Mouse (Mus musculus) urinary bladder, adult 2 months (tissue): ENCODE measurements around the gene Fra10ac1. TPM values are rescaled to one million over a fixed set of nuclear protein-coding genes. Genes with fewer than 3 reads are reported as not detected.
A peak's percentile ranks its signal among the peaks of the same experiment; 100 is the strongest.

Experiments used
- DNase-seq: peaks from one replicate; pipeline ENCODE4 v3.0.0; 2022; ENCODE audit warnings: low spot score
- polyA plus RNA-seq: library from polyadenylated mRNA; depleted of rRNA; stranded (reverse); fragments of >200 nt; gene quantifications from 2 replicates; pipeline ENCODE4 v1.2.3, GENCODE M21; 2012; rRNA removed

The Fra10ac1 gene
- 18.4 and 21.1 TPM in 2 replicates for polyA plus RNA-seq

DNA sequence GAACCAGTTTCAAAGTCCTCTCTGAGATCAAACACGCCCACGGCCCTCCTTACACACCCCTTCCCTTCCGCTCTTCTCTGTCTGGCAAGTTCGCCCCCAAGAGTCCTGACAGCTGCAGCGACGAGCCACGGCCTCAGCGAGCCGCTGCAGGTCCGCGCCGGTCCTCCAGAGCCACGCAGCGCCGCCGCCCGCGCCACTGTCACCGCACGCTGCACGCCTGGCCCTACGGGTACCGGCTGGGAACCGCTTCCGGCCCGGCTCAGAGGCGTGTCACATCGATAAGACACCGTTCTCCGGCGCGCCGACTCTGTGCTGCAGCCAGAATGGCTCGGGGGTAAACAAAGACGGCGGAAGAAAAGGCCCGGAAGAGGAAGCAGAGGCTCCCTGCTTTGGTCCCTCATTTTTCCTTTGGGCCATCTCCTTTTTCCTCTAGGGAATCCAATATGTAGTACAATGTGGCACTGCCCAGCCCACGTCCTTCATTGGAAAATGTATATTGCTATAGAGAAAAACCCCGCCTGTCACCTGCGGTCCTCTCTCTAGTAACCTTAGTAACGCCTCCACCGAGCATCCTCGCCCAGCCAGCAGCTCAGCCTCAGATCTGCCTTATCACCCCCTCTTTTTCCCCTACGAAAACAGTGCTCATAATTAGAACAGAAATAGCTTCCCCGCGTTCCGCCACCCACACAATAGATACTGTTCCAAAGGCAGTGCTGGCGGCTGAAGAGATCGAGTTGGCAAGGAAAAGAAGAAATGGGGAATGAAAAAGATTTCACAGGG is at the start of gene Fra10ac1:
Gene Fra10ac1 (minus strand): TSS at position 252 of the 780 bp plus-strand sequence.
- DNase-seq = peak; percentile 88

DNA sequence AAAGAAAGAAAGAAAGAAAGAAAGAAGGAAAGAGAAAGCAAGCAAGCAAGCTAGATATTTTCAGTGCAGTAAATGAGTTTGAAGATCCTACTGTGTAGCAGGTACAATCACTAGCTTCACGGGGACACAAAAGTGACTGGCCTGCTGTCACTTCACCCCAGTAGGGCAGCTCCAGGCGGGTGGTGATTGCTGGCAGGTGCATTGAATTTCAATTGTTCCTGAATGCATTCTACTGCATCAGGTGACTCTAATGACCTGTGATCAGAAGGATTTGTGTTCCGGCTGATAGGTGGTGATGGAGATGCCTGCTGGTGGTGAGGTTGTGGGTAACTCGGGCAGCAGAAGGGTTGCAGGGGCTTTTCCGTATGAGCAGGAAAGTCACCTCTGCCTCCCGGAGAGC is 47.1 kb upstream of the Fra10ac1 start:
- DNase-seq = no peak

DNA sequence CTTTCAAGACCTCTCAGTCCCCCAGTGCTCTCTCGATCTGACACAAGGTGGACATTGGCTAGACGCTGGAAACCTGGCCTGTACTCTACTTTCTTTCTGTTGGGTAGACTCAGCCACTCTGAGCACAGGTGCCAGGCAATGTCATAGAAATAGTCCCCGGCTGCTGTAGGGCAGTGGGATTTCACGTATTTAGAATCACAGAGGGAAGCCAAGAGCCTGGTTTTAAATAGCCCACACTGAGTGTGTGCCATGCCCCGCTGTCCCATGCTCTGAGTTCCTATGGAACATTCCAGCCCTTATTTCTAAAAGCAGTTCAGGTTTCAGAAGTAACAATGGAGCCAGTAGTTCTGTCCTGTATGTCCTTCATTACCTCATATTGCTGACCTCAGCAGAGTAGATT is 43.5 kb upstream of the Fra10ac1 start:
- DNase-seq = no peak

GRCm38 (mm10) chr19:38265767-38266166 is 41.8 kb upstream of the Fra10ac1 start:
- DNase-seq = no peak

DNA sequence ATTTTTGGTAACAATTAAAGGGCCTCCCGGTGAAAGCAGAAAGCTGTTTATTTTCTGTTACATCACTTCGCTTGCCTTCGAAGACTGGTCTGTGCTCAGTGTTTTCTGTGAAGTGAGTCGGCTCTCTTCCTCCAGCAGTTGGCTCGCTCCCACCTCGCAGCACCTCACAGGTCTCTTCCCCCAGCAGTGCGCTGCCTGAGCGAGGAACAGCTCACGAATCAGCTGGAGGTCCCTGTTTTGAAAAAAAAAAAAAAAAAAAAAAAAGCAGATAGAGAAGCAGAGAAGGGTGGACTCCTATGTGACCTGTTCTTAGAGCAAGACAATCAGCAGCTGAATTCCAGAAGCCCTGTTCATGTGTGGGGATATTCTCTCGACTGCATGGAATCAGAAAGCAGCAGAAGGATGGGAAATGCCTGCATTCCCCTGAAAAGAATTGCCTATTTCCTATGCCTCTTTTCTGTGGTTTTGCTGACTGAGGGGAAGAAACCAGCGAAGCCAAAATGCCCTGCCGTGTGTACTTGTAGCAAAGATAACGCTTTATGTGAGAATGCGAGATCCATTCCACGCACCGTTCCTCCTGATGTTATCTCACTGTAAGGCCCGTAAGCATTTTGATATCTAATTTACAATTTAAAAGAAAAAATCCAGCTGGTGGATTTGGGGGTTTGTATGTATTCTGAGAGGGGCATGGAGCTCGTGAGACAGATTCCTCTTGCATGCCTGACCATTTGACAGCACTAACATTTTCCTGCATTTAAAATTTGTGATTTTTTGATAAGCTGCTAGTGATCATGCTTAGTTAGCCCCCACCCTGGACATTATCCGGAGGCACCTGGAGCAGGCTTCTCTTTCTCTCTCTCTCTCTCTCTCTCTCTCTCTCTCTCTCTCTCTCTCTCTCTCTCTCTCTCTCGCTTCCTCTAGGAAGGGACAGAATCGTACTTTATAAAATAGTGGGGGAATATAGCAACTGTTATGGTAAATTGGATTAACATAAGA is 40.8 kb upstream of the Fra10ac1 start, which contains the start of gene Lgi1:
Gene Lgi1 (plus strand): TSS at position 32 of the 996 bp plus-strand sequence.
- DNase-seq = no peak

DNA sequence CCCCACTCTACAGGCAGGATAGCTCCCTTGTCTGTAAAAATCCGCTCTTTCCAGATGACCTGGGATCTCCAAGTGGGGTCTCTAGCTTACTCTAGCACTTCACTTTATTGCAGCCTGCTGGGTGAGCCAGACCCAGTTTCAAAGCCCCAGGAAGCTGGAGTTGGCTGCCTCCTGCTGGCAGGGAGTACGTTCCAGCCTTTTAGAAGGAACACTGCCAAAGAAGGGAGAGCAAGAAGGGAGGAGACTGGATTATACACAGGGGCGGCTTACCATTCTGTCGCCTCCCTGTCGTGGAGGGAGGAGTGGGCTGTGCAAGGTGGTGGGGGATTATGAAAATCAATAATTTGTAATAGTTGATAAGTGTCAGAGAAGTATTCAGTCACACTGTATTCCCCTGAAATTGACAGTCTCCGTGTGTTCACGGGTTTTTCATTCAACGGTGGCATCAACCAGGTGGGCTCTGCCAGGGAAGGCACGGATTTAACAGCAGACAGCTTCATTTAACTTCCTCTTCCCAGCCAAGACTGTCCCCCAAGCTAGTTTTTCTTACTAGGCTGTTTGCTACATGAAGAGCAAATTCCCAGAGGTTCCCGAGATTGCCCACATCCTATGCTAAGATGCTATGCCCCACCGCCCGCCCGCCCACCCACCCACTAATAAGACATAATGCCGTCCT is 40.0 kb upstream of the Fra10ac1 start:
- DNase-seq = no peak

DNA sequence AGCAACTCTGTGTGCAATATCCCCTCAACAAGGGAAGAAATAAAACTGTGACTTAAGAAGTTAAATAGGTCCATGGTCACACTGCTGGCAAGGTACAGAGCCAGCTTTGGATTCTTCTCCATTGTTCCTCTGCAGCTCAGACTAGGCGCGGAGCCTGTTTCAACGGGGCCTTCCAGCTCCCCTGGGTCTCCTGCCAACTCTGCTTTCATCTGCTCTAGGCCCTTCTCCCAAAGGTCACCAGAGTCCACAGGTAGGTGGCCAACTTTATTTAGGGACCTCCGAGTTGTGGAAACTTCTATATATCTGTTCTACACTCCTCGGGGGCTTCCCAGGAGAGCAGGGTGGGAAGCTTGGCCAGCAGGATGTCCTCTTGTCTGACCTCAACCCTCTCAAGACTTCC is 37.4 kb upstream of the Fra10ac1 start:
- no peak for DNase-seq

DNA sequence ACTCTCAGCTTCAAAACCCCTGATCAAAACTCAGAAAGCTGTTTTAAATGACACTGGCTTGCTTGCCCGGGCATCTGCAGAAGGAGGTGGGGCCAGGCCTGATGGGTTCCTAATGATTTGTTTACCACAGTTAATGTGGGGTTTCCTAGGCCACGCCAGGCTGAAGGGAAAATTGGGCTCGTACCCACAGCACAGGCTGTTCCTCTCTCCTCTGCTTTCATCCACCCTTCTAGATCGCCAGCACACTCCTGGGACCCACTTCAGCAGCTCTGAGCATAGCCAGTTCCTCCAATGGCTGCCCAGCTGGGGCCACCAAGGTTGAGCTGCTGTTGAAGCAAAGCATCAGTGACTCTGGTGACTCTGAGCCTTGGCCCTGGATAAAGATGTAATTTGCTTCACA is 36.4 kb upstream of the Fra10ac1 start:
- no peak for DNase-seq

- no peak for DNase-seq
These were observed 35.5 kb upstream of the Fra10ac1 start for GRCm38 (mm10) chr19:38259436-38259835.

DNA sequence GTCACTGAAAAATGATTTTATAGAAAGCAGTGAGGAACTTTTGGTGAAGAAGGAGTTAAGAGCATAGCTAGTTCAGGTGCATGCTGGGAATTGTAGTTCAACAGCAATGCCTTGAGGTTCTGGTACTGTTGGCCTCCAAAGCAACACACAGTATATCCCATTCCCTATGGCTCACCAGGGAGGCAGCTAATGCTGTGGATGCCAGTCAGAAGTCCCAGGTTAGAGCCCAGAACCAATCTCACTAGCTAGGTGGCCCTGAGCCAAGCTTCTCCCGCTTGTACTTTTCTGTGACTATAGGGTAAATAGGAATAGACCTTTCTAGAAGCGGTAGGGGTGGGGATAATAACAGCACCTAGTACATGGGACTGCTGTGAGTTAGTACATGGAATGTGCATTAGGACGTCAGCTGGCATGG is 34.7 kb upstream of the Fra10ac1 start:
- no peak for DNase-seq

DNA sequence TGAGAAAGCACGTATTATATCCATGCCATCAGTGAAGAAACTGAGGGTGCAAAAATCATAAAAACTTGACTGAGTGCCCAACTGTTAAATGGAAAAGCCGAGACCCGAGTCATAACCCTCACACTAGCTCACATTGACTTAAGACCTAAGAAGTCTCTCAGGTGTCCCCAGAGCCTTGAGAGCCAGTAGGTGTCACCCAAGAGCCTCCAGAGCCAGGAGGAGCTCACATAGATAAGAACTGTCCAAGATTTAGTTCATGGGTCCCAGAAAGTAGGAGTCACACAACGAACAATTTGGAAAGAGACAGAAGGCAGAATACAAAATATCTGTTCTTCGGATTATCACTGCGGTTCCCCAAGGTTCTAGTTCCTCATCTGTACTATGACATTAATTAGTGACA is 29.8 kb upstream of the Fra10ac1 start:
- DNase-seq = no peak

DNA sequence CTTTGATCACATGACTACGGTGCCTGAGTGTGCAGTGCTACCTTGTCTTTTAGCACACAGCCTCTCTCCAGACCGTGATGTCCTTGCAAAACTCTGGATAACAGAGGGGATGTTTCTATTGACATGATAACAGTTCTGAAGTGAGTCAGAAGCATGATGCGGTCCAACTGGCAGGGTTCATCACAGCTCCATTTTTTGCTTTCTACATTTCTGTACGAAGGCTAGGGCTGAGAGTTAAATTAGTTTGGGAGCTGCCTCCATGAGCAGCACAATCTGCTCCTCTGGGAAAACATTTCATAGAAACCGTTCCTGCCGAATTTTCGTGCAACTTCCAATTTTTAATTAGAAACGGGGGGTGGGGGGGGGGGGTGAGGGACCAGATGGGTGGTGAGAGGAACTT is 25.7 kb upstream of the Fra10ac1 start:
- no peak for DNase-seq

- no peak for DNase-seq
These were observed 22.2 kb upstream of the Fra10ac1 start for GRCm38 (mm10) chr19:38246177-38246622.

GRCm38 (mm10) chr19:38245361-38246176 is 21.6 kb upstream of the Fra10ac1 start:
- no peak for DNase-seq

DNA sequence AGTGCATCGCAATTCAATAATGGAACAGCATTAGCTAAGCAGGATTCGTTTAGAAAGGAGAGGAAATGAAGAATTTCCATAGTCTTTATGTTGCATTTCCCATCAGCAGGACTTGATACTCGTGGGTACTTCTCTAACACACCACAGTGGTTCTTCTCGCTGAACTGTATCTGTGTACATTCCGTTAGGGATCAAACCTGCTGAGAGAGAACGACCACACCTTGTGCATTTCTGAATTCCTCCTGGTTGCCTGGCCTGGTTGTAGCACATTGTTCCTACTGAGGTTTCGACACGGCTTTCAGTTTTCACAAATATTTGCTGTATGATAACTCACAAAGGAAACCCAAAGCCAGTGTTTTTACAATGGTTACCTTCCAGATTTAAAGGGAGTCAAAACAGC is 20.8 kb upstream of the Fra10ac1 start:
- no peak for DNase-seq

GRCm38 (mm10) chr19:38242314-38242852 is 18.4 kb upstream of the Fra10ac1 start:
- no peak for DNase-seq

GRCm38 (mm10) chr19:38238213-38238951 is 14.4 kb upstream of the Fra10ac1 start:
- no peak for DNase-seq

DNA sequence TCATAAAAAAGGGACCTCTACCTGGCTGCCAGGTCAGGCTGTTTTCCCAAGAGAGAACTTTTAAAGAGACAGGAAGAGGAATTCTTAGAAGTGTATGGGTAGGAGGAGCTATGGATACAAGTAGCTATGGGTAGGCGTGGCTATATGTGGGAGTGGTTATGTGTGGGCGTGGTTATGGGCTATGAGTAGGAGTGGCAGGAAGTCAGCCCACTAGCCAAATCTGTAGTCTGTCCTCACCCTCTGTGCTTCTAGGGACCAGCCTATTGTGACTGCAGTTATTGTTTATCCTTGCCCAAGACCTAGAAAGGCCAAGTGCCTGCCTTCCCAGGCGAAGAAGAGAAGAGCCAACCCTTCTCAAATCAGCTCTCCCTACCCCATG is 13.9 kb upstream of the Fra10ac1 start:
- no peak for DNase-seq

DNA sequence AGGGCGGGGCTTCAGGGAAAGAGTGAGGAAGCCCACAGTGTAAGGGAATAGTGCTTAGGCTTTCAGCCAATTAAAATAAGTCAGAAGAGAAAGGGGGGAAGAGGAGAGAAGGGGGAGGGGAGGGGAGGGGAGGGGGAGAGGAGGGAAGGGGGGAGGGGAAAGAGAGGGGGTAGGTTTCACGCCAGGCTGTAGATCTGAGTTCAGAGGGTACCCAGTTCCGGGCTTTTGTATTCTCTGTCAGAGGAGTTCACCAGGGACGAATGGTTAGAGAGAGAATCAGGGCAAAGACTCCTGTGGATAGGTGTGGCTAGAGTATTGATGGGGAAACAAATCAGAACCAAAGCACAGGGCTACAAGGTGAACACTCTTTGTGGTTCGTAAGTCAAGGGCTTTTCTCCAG is 12.6 kb upstream of the Fra10ac1 start:
- no peak for DNase-seq

- no peak for DNase-seq
These were observed 8.6 kb upstream of the Fra10ac1 start for GRCm38 (mm10) chr19:38232516-38232915.
